Mouse (Mus musculus): ENCODE data around the gene Phb2.

Phb2 gene

GRCm38 (mm10) chr6:124690517-124690916, 21.6 kb upstream of the Phb2 start:
- no peak for DNase-seq (ENCODE audit: low spot score in 2 of 2)

GRCm38 (mm10) chr6:124693243-124693981, 18.7 kb upstream of the Phb2 start:
- DNase-seq (ENCODE audit: low spot score in 2 of 2): no peak

GRCm38 (mm10) chr6:124694166-124694955, 17.8 kb upstream of the Phb2 start:
- DNase-seq (ENCODE audit: low spot score in 2 of 2): peak; percentile 39 to 55

DNA sequence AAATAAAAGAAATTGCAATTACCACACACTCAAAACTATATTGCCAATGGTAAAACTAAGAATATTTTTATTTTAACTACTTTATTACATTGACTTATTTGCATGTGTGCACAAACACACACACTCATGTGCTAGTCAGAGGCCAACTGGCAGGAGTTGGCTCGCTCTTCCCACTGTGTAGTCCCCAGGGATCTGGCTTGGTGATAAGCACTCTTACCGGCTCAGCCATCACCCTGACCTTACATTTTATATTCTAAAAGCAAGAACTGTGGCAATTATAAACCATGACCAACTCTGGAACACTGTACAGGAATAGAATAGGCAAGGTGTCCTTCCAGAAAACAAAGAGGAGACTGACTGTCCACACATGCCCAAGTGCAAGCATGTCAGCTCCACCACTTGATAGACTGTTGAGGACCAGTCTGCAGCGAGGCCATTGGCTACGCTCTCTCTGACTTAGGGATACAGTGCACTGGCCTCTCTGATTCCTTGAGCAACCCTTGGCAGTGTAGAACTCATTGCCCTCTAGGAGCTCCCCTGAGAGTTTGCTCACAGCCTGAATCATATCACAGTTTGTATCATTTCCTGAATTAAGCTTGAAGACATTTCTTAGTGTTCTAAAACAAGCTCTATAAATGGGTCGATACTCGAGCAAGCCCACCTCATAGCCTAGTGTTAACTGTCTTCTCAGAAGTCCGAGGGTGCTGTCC, 15.5 kb upstream of the Phb2 start:
- DNase-seq (ENCODE audit: low spot score in 2 of 2): no peak

- no peak for DNase-seq (ENCODE audit: low spot score in 2 of 2)
Measured at GRCm38 (mm10) chr6:124698751-124699150, 13.4 kb upstream of the Phb2 start.

- DNase-seq (ENCODE audit: low spot score in 2 of 2): no peak
Measured at GRCm38 (mm10) chr6:124699366-124699765, 12.8 kb upstream of the Phb2 start.

GRCm38 (mm10) chr6:124699962-124700610, 12.1 kb upstream of the Phb2 start:
- peak in 1 of 2 experiments; percentile 63 for DNase-seq (ENCODE audit: low spot score in 2 of 2)

- no peak for DNase-seq (ENCODE audit: low spot score in 2 of 2)
Measured at GRCm38 (mm10) chr6:124701338-124701737, 10.8 kb upstream of the Phb2 start.

DNA sequence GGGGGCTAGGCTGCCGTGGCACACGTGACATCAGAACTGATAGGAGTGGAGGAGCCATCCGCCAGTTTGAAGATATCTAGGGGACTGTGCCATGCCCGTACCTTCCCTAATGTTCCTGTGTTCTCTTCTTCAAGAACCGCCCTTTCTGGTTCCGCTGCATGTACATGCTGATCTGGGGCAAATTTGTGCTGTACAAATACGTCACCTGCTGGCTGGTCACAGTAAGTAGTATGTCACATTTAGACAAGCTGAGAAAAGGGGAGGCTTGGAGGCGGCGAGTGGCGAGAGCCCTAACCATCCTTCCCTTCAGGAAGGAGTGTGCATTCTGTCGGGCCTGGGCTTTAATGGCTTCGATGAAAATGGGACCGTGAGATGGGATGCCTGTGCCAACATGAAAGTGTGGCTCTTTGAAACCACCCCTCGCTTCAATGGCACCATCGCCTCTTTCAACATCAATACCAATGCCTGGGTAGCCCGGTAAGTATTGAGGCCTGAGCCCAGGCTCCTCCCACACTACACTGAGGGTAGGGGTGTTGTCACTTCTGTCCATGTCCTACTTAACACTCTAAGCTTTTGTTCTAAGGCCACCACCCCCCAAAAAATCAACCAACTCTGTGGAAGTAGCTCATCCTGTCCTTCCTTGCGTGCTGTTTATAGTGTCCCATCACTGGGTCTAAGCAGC, 9.9 kb upstream of the Phb2 start:
- no peak for DNase-seq (ENCODE audit: low spot score in 2 of 2)

- DNase-seq (ENCODE audit: low spot score in 2 of 2): peak; percentile 61 to 82
Measured at GRCm38 (mm10) chr6:124702784-124703103, 9.4 kb upstream of the Phb2 start.

GRCm38 (mm10) chr6:124703789-124704188, 8.3 kb upstream of the Phb2 start:
- DNase-seq (ENCODE audit: low spot score in 2 of 2): no peak

GRCm38 (mm10) chr6:124704417-124704816, 7.7 kb upstream of the Phb2 start:
- no peak for DNase-seq (ENCODE audit: low spot score in 2 of 2)

GRCm38 (mm10) chr6:124706061-124706627, 6.0 kb upstream of the Phb2 start:
- no peak for DNase-seq (ENCODE audit: low spot score in 2 of 2)

- DNase-seq (ENCODE audit: low spot score in 2 of 2): no peak
Measured at GRCm38 (mm10) chr6:124708289-124708889, 3.7 kb upstream of the Phb2 start.

DNA sequence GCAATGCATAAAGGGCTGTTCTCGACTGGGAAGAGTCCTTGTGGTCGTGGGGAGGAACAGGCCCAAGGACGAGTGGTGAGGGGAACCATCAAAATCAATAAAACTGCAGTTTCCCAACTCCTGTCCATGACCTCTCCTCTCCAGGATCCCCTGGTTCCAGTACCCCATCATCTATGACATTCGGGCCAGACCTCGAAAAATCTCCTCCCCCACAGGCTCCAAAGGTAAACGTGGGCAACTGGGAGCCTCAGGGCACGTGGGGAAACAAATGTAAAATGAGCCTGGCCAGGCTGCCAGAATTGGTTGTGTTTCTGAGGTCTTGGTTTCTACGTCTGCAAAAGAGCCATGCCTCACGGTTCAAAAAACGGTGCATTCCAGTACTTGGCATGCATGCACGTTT, 782 bp downstream of the Phb2 start:
- DNase-seq (ENCODE audit: low spot score in 2 of 2): no peak

- no peak for DNase-seq (ENCODE audit: low spot score in 2 of 2)
Measured at GRCm38 (mm10) chr6:124716864-124717490, 4.8 kb downstream of the Phb2 start.

DNA sequence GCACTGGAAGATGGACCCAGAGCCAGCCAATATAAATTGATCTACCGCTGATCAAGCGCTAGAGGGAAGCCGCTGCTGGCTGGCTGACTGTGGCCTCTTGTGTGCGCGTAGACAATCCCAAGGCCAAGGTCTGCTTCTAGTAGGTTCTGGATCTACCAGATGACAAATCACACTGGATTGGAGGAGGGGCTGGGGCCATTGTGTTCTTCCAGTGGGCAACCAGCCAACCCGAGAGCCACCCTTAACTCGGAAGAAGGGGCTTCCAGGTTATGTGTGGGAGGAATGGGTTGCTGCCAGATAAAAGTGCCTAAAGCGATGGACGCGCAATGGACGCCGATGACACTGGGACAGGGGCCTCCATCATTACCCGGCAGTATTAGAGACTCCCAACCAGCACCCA, 5.8 kb downstream of the Phb2 start:
- no peak for DNase-seq (ENCODE audit: low spot score in 2 of 2)

GRCm38 (mm10) chr6:124718703-124719102, 6.6 kb downstream of the Phb2 start:
- DNase-seq (ENCODE audit: low spot score in 2 of 2): no peak

DNA sequence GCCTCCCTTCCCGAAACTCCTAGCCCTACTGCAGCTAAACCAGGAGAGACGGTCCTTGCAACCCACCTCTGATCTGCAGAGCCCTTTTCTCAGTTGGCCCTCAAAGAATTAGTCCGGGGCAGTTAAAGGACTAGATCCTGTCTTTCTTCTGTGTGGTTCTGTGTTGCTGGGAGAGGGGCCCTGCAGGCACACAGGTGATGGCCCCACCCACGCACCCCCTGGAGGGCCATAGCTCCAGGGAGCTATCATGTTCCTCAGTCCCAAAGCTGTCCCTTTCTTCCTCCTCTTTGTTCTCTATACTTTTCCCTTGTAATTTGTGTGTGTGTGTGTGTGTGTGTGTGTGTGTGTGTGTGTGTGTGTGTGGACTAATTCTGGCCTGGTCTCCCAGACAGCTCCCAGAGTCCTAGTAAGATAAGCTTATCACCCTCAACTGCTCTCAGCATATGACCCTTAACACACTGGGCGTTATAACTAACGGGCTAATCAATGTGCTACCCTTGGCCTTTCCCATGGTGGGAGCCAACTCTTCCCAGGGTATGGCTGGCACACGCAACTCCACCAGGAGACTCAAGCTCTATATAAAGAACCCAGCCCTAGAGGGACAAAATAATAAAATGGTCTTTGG, 7.3 kb downstream of the Phb2 start:
- DNase-seq (ENCODE audit: low spot score in 2 of 2): no peak

- DNase-seq (ENCODE audit: low spot score in 2 of 2): no peak
Measured at GRCm38 (mm10) chr6:124720904-124721303, 8.8 kb downstream of the Phb2 start.
